Mouse (Mus musculus): ENCODE data around the gene Abcg2.
"Not testable (repeated sequence)": the region's sequence is repeated elsewhere in the genome, so short reads cannot be mapped to it uniquely, and the experiment has no call there.

Gene Abcg2

GRCm38 (mm10) chr6:58584223-58584622, at the start of gene Abcg2:
Abcg2 (plus strand) TSS chr6:58584523.
- not testable (repeated sequence) for DNase-seq (ENCODE audit: low spot score in 2 of 2)

GRCm38 (mm10) chr6:58540263-58540662, 44.1 kb upstream of the Abcg2 start:
- not testable (repeated sequence) for DNase-seq (ENCODE audit: low spot score in 2 of 2)

GRCm38 (mm10) chr6:58542852-58543251, 41.5 kb upstream of the Abcg2 start:
- DNase-seq (ENCODE audit: low spot score in 2 of 2), result peak; percentile 25 to 72

- not testable (repeated sequence) for DNase-seq (ENCODE audit: low spot score in 2 of 2)
These were observed 39.4 kb upstream of the Abcg2 start for GRCm38 (mm10) chr6:58544971-58545370.

GRCm38 (mm10) chr6:58546050-58546449, 38.3 kb upstream of the Abcg2 start:
- not testable (repeated sequence) for DNase-seq (ENCODE audit: low spot score in 2 of 2)

- peak in 1 of 2 experiments; percentile 78 for DNase-seq (ENCODE audit: low spot score in 2 of 2)
These were observed 37.5 kb upstream of the Abcg2 start for GRCm38 (mm10) chr6:58546816-58547215.

- not testable (repeated sequence) for DNase-seq (ENCODE audit: low spot score in 2 of 2)
These were observed 30.5 kb upstream of the Abcg2 start for GRCm38 (mm10) chr6:58553812-58554211.

- DNase-seq (ENCODE audit: low spot score in 2 of 2), result not testable (repeated sequence)
These were observed 9.9 kb downstream of the Abcg2 start for GRCm38 (mm10) chr6:58593987-58594844.

GRCm38 (mm10) chr6:58595639-58596293, 11.4 kb downstream of the Abcg2 start:
- not testable (repeated sequence) for DNase-seq (ENCODE audit: low spot score in 2 of 2)

GRCm38 (mm10) chr6:58596294-58596653, 12.0 kb downstream of the Abcg2 start:
- peak; percentile 21 to 69 for DNase-seq (ENCODE audit: low spot score in 2 of 2)

GRCm38 (mm10) chr6:58602119-58602518, 17.8 kb downstream of the Abcg2 start:
- DNase-seq (ENCODE audit: low spot score in 2 of 2), result not testable (repeated sequence)

- not testable (repeated sequence) for DNase-seq (ENCODE audit: low spot score in 2 of 2)
These were observed 18.7 kb downstream of the Abcg2 start for GRCm38 (mm10) chr6:58602991-58603390.

- DNase-seq (ENCODE audit: low spot score in 2 of 2), result not testable (repeated sequence)
These were observed 19.3 kb downstream of the Abcg2 start for GRCm38 (mm10) chr6:58603485-58604090.

- DNase-seq (ENCODE audit: low spot score in 2 of 2), result no peak
These were observed 22.3 kb downstream of the Abcg2 start for GRCm38 (mm10) chr6:58606642-58607041.

GRCm38 (mm10) chr6:58608422-58608821, 24.1 kb downstream of the Abcg2 start:
- DNase-seq (ENCODE audit: low spot score in 2 of 2), result no peak

- DNase-seq (ENCODE audit: low spot score in 2 of 2), result no peak
These were observed 25.8 kb downstream of the Abcg2 start for GRCm38 (mm10) chr6:58609919-58610759.

GRCm38 (mm10) chr6:58610760-58611654, 26.7 kb downstream of the Abcg2 start:
- DNase-seq (ENCODE audit: low spot score in 2 of 2), result peak; percentile 25 to 63

GRCm38 (mm10) chr6:58624126-58624525, 39.8 kb downstream of the Abcg2 start:
- no peak for DNase-seq (ENCODE audit: low spot score in 2 of 2)

- no peak for DNase-seq (ENCODE audit: low spot score in 2 of 2)
These were observed 44.9 kb downstream of the Abcg2 start for GRCm38 (mm10) chr6:58629238-58629637.

- no peak for DNase-seq (ENCODE audit: low spot score in 2 of 2)
These were observed 48.1 kb downstream of the Abcg2 start for GRCm38 (mm10) chr6:58632419-58632818.

Measured in spleen, postnatal 4 days (tissue).